Mouse (Mus musculus) gastrocnemius, postnatal 25 days (tissue): ENCODE measurements around the gene Olfr283. TPM values are rescaled to one million over a fixed set of nuclear protein-coding genes. Genes with fewer than 3 reads are reported as not detected.

ENCODE experiments used
- total RNA-seq, 2 experiments: library from RNA; stranded (reverse); gene quantifications; 1 replicate in 1 of 2; 2 replicates in 1 of 2; pipeline ENCODE4 v1.2.3; 2021

Gene Olfr283
- total RNA-seq, 2 experiments from 2014 or later: not detected

Other genes with a start within 250 kb of the Olfr283 start
- gene Asb8, start 215.3 kb downstream of the Olfr283 start, total RNA-seq: 100 to 1,000 TPM; 102 to 145 TPM
- not detected for gene Ccdc184, start 213.8 kb downstream of the Olfr283 start, total RNA-seq
- not detected for gene Olfr288, start 185.4 kb downstream of the Olfr283 start, total RNA-seq
- gene Gm44579, start 160.0 kb downstream of the Olfr283 start, total RNA-seq: not detected
- not detected for gene Olfr287, start 159.9 kb downstream of the Olfr283 start, total RNA-seq
- gene Olfr286, start 146.5 kb downstream of the Olfr283 start, total RNA-seq: not detected
- not detected for gene H1fnt, start 123.7 kb downstream of the Olfr283 start, total RNA-seq
- 10 to 100 TPM; 11.0 to 11.9 TPM for gene Zfp641, start 84.8 kb downstream of the Olfr283 start, total RNA-seq
- not detected for gene Olfr285, start 63.6 kb downstream of the Olfr283 start, total RNA-seq
- not detected for gene Olfr284, start 40.0 kb downstream of the Olfr283 start, total RNA-seq
- not detected for gene Olfr282, start 50.3 kb upstream of the Olfr283 start, total RNA-seq
- gene Olfr281, start 71.6 kb upstream of the Olfr283 start, total RNA-seq: not detected
- not detected for gene OR5BS1P, start 89.0 kb upstream of the Olfr283 start, total RNA-seq
- gene Lalba, start 101.8 kb upstream of the Olfr283 start, total RNA-seq: not detected
- gene Olfr279, start 111.5 kb upstream of the Olfr283 start, total RNA-seq: not detected
- gene Kansl2, start 153.3 kb upstream of the Olfr283 start, total RNA-seq: 10 to 100 TPM; 55.8 to 57.9 TPM
- 10 to 100 TPM; 17.3 to 21.1 TPM for gene Ccnt1, start 190.0 kb upstream of the Olfr283 start, total RNA-seq
- under 1 TPM in 1 of 2 experiments, not detected in 1; 0.74 TPM for gene 4930415O20Rik, start 190.1 kb upstream of the Olfr283 start, total RNA-seq
- 10 to 100 TPM; 19.0 to 32.3 TPM for gene Adcy6, start 229.1 kb upstream of the Olfr283 start, total RNA-seq
- gene Cacnb3, start 249.9 kb upstream of the Olfr283 start, total RNA-seq: 1 to 10 TPM; 3.4 to 4.1 TPM